Mouse (Mus musculus): ENCODE data around the gene Fndc3a. TPM values are rescaled to one million over a fixed set of nuclear protein-coding genes. Genes with fewer than 3 reads are reported as not detected.

Gene Fndc3a
- total and polyA plus RNA-seq, 2 experiments from 2014 or later: 45.2 to 51.8 TPM

GRCm38 (mm10) chr14:72532028-72532917 lies 177.5 kb downstream of the Fndc3a start:
- peak overlapping the region; percentile 41 for H3K4me3 ChIP-seq (ENCODE audit: low read length)
- peak overlapping the region; percentile 60 for H3K9ac ChIP-seq (replicated peaks; ENCODE audit: low read length)
- peak; percentile 46 for TF ChIP-seq CTCF (IDR thresholded peaks at IDR 0.05; ENCODE audit: low read depth)
- peak overlapping the region; percentile 76 for H3K4me2 ChIP-seq (ENCODE audit: low read depth, low read length)
- H3K9me3 ChIP-seq (ENCODE audit: low read length): no peaks in the 10 kb centered on the region
- ATAC-seq (peak; percentile 95), DNase-seq (ENCODE audit: low spot score) (peak; percentile 68)
- no peaks in the 10 kb centered on the region for H3K27me3 ChIP-seq (ENCODE audit: insufficient read depth, low read length)
- no peaks in the 10 kb centered on the region for H3K36me3 ChIP-seq (ENCODE audit: insufficient read depth, low read length)
- H3K27ac ChIP-seq: peak overlapping the region; percentile 72; the same call in 1 of the 2 replicates
- WGBS: 2% methylated on average over 54 of the region's 54 CpGs
- 0 out of 2 replicates have a peak, but pooled peaks cover 10% of the 10 kb centered on the region for H3K4me1 ChIP-seq (ENCODE audit: insufficient read depth, low read length)

- WGBS: 46% methylated on average over 1 of the region's 1 CpGs
- no peak for ATAC-seq
- no peaks in the 10 kb centered on the region for H3K27me3 ChIP-seq (ENCODE audit: insufficient read depth, low read length)
These were observed 182.7 kb downstream of the Fndc3a start for GRCm38 (mm10) chr14:72527126-72527525.

GRCm38 (mm10) chr14:72519561-72519960 lies 190.2 kb downstream of the Fndc3a start:
- Histone ChIP-seq H3K27ac (no peak overlapping the region), H3K27me3 (ENCODE audit: insufficient read depth, low read length) (no peaks in the 10 kb centered on the region), H3K4me1 (ENCODE audit: insufficient read depth, low read length) (no peaks in the 10 kb centered on the region), H3K4me2 (ENCODE audit: low read depth, low read length) (no peak overlapping the region), H3K4me3 (ENCODE audit: low read length) (no peak overlapping the region), H3K36me3 (ENCODE audit: insufficient read depth, low read length) (no peaks in the 10 kb centered on the region), H3K9ac (replicated peaks; ENCODE audit: low read length) (no peak overlapping the region), H3K9me3 (ENCODE audit: low read length) (no peaks in the 10 kb centered on the region)
- 52% methylated on average over 2 of the region's 2 CpGs for WGBS
- TF ChIP-seq CTCF (IDR thresholded peaks at IDR 0.05; ENCODE audit: low read depth): no peak
- ATAC-seq (no peak), DNase-seq (ENCODE audit: low spot score) (no peak)

More at GRCm38 (mm10) chr14:72527126-72527525, 182.7 kb downstream of the Fndc3a start:
- Histone ChIP-seq H3K9ac (replicated peaks; ENCODE audit: low read length) (no peak overlapping the region), H3K4me3 (ENCODE audit: low read length) (no peak overlapping the region), H3K4me1 (ENCODE audit: insufficient read depth, low read length) (0 out of 2 replicates have a peak, but pooled peaks cover 4% of the 10 kb centered on the region), H3K9me3 (ENCODE audit: low read length) (no peaks in the 10 kb centered on the region), H3K27ac (no peak overlapping the region), H3K4me2 (ENCODE audit: low read depth, low read length) (no peak overlapping the region), H3K36me3 (ENCODE audit: insufficient read depth, low read length) (no peaks in the 10 kb centered on the region)
- no peak for TF ChIP-seq CTCF (IDR thresholded peaks at IDR 0.05; ENCODE audit: low read depth)
- no peak for DNase-seq (ENCODE audit: low spot score)

GRCm38 (mm10) chr14:72518786-72519185 lies 191.0 kb downstream of the Fndc3a start:
- Histone ChIP-seq H3K4me1 (ENCODE audit: insufficient read depth, low read length) (no peaks in the 10 kb centered on the region), H3K36me3 (ENCODE audit: insufficient read depth, low read length) (no peaks in the 10 kb centered on the region), H3K4me3 (ENCODE audit: low read length) (no peak overlapping the region), H3K9ac (replicated peaks; ENCODE audit: low read length) (no peak overlapping the region), H3K27ac (no peak overlapping the region), H3K4me2 (ENCODE audit: low read depth, low read length) (no peak overlapping the region), H3K9me3 (ENCODE audit: low read length) (no peaks in the 10 kb centered on the region), H3K27me3 (ENCODE audit: insufficient read depth, low read length) (no peaks in the 10 kb centered on the region)
- DNase-seq (ENCODE audit: low spot score) (no peak), ATAC-seq (no peak)
- WGBS: 82% methylated on average over 6 of the region's 6 CpGs
- no peak for TF ChIP-seq CTCF (IDR thresholded peaks at IDR 0.05; ENCODE audit: low read depth)

- H3K27ac ChIP-seq: no peak overlapping the region
- H3K36me3 ChIP-seq (ENCODE audit: insufficient read depth, low read length): no peaks in the 10 kb centered on the region
- peak; percentile 83 for DNase-seq (ENCODE audit: low spot score)
- no peaks in the 10 kb centered on the region for H3K4me1 ChIP-seq (ENCODE audit: insufficient read depth, low read length)
- H3K4me3 ChIP-seq (ENCODE audit: low read length): no peak overlapping the region
- H3K9me3 ChIP-seq (ENCODE audit: low read length): no peaks in the 10 kb centered on the region
- H3K4me2 ChIP-seq (ENCODE audit: low read depth, low read length): no peak overlapping the region
- no peak overlapping the region for H3K9ac ChIP-seq (replicated peaks; ENCODE audit: low read length)
- H3K27me3 ChIP-seq (ENCODE audit: insufficient read depth, low read length): no peaks in the 10 kb centered on the region
- peak; percentile 72; the same call in 1 of the 2 replicates for ATAC-seq
- 16% methylated on average over 5 of the region's 5 CpGs for WGBS
- TF ChIP-seq CTCF (IDR thresholded peaks at IDR 0.05; ENCODE audit: low read depth): peak; percentile 96
These were observed 193.4 kb downstream of the Fndc3a start for GRCm38 (mm10) chr14:72516376-72516775.

- ATAC-seq (no peak), DNase-seq (ENCODE audit: low spot score) (no peak)
- Histone ChIP-seq H3K4me3 (ENCODE audit: low read length) (peak overlapping the region; percentile 25), H3K27me3 (ENCODE audit: insufficient read depth, low read length) (no peaks in the 10 kb centered on the region), H3K9me3 (ENCODE audit: low read length) (no peaks in the 10 kb centered on the region), H3K4me1 (ENCODE audit: insufficient read depth, low read length) (no peaks in the 10 kb centered on the region), H3K9ac (replicated peaks; ENCODE audit: low read length) (0 out of 2 replicates have a peak overlapping the region, but pooled peaks have one; percentile 28), H3K4me2 (ENCODE audit: low read depth, low read length) (peak overlapping the region; percentile 56), H3K27ac (no peak overlapping the region), H3K36me3 (ENCODE audit: insufficient read depth, low read length) (no peaks in the 10 kb centered on the region)
- 18% methylated on average over 11 of the region's 11 CpGs for WGBS
- TF ChIP-seq CTCF (IDR thresholded peaks at IDR 0.05; ENCODE audit: low read depth): no peak
These were observed 202.9 kb downstream of the Fndc3a start for GRCm38 (mm10) chr14:72506723-72507420.

All from hindbrain, postnatal 0 days (tissue).